Mouse (Mus musculus) layer of hippocampus, adult 11-12 months (tissue): ENCODE measurements around the gene Gm853.

ENCODE experiments used
- DNase-seq: peaks from one replicate; pipeline ENCODE4 v3.0.0; 2022; ENCODE audit warnings: low spot score

Gene Gm853

GRCm38 (mm10) chr4:130173911-130174311, 48.3 kb downstream of the Gm853 start:
- DNase-seq: no peak

GRCm38 (mm10) chr4:130173060-130173822, 49.0 kb downstream of the Gm853 start:
- no peak for DNase-seq

GRCm38 (mm10) chr4:130171951-130172765, 50.0 kb downstream of the Gm853 start:
- DNase-seq: no peak

- no peak for DNase-seq
Observed at GRCm38 (mm10) chr4:130170362-130170761, 51.8 kb downstream of the Gm853 start.

GRCm38 (mm10) chr4:130169411-130169971, 52.7 kb downstream of the Gm853 start:
- no peak for DNase-seq

- peak; percentile 27 for DNase-seq
Observed at GRCm38 (mm10) chr4:130168280-130169183, 53.7 kb downstream of the Gm853 start.

GRCm38 (mm10) chr4:130167814-130168213, 54.4 kb downstream of the Gm853 start:
- no peak for DNase-seq

- DNase-seq: no peak
Observed at GRCm38 (mm10) chr4:130167321-130167720, 54.9 kb downstream of the Gm853 start.

- DNase-seq: no peak
Observed at GRCm38 (mm10) chr4:130166592-130166991, 55.6 kb downstream of the Gm853 start.

- DNase-seq: no peak
Observed at GRCm38 (mm10) chr4:130166061-130166460, 56.1 kb downstream of the Gm853 start.

- no peak for DNase-seq
Observed at GRCm38 (mm10) chr4:130164121-130164520, 58.1 kb downstream of the Gm853 start.

GRCm38 (mm10) chr4:130163391-130163861, 58.8 kb downstream of the Gm853 start:
- DNase-seq: no peak

- no peak for DNase-seq
Observed at GRCm38 (mm10) chr4:130161349-130161748, 60.9 kb downstream of the Gm853 start.
